Mouse (Mus musculus) neural tube, embryonic 11.5 days (tissue): ENCODE results near the gene Aicda. TPM values are rescaled to one million over a fixed set of nuclear protein-coding genes. Genes with fewer than 3 reads are reported as not detected.
"Not testable (repeated sequence)": the region's sequence is repeated elsewhere in the genome, so short reads cannot be mapped to it uniquely, and the experiment has no call there.

Experiments
- ATAC-seq: fragments of 200-750 bp; cut with Nextera tagmentation; 2 replicates; pipeline ENCODE4 v1.8.0; 2017; ENCODE audit warnings: moderate number of reproducible peaks, mild to moderate bottlenecking, moderate TSS enrichment, moderate library complexity; ENCODE audit not compliant: insufficient read depth, low FRiP score, low TSS enrichment
- DNase-seq: peaks from one replicate; pipeline ENCODE4 v3.0.0-alpha.2; 2015; ENCODE audit warnings: low spot score
- H3K27ac ChIP-seq: fragments of 300-500 bp; sonication (generic); 2 replicates; pipeline ENCODE4 v1.5.1; 2014; ENCODE audit warnings: low read depth, mild to moderate bottlenecking, low read length
- H3K27me3 ChIP-seq: fragments of 300-500 bp; sonication (generic); 2 replicates; pipeline ENCODE4 v1.6.1; 2014; ENCODE audit warnings: mild to moderate bottlenecking, low read length, mixed read lengths; ENCODE audit not compliant: control insufficient read depth, insufficient read depth
- H3K36me3 ChIP-seq: fragments of 300-500 bp; sonication (generic); 2 replicates; pipeline ENCODE4 v1.6.1; 2014; ENCODE audit warnings: mild to moderate bottlenecking, low read length, moderate library complexity, mixed read lengths; ENCODE audit not compliant: control insufficient read depth, insufficient read depth
- H3K4me1 ChIP-seq: fragments of 300-500 bp; sonication (generic); 2 replicates; pipeline ENCODE4 v1.6.1; 2014; ENCODE audit warnings: low read length, mixed read lengths; ENCODE audit not compliant: control insufficient read depth, insufficient read depth
- H3K4me2 ChIP-seq: fragments of 300-500 bp; sonication (generic); 2 replicates; pipeline ENCODE4 v1.6.1; 2014; ENCODE audit warnings: low read depth, mild to moderate bottlenecking, moderate library complexity
- H3K4me3 ChIP-seq: fragments of 300-500 bp; sonication (generic); 2 replicates; pipeline ENCODE4 v1.5.1; 2014; ENCODE audit warnings: low read depth, low read length
- H3K9ac ChIP-seq: fragments of 300-500 bp; sonication (generic); 2 replicates; pipeline ENCODE4 v1.6.1; 2014; ENCODE audit warnings: mild to moderate bottlenecking, low read length
- H3K9me3 ChIP-seq: fragments of 300-500 bp; sonication (generic); 2 replicates; pipeline ENCODE4 v1.6.1; 2016; ENCODE audit warnings: low read length; ENCODE audit not compliant: control insufficient read depth
- WGBS: fragments of 180-500 bp; shearing (Covaris S2); extraction: QIAGEN DNeasy Blood & Tissue Kit; methylation state at CpG from one replicate; pipeline ENCODE4 v1.1.7; 2014; 5-methylcytosine and 5-hydroxymethylcytosine counted together
- polyA plus RNA-seq: library from polyadenylated mRNA; unstranded; fragments of >200 nt; fragmentation: Nextera tagmentation; extraction: Ambion mirVana; gene quantifications from 2 replicates; pipeline ENCODE4 v1.2.1, GENCODE M21; 2014

Aicda gene
- not detected in 2 replicates for polyA plus RNA-seq

GRCm38 (mm10) chr6:122553606-122554005 is at the start of gene Aicda:
Gene Aicda, plus strand, starts transcription at chr6:122553801.
- no peaks in the 10 kb centered on the region for H3K4me1 ChIP-seq
- WGBS, result 56% methylated on average over 9 of the region's 9 CpGs
- no peak within 1 kb of the TSS for H3K4me2 ChIP-seq
- no peaks in the 10 kb centered on the region for H3K27me3 ChIP-seq
- no peak within 1 kb of the TSS for H3K4me3 ChIP-seq
- no peaks in the 10 kb centered on the region for H3K36me3 ChIP-seq
- DNase-seq, result no peak
- H3K27ac ChIP-seq, result no peak within 1 kb of the TSS
- no peak within 1 kb of the TSS for H3K9ac ChIP-seq
- ATAC-seq, result no peak
- H3K9me3 ChIP-seq, result no peaks in the 10 kb centered on the region

GRCm38 (mm10) chr6:122505041-122505440 is 48.6 kb upstream of the Aicda start:
- ATAC-seq (no peak), DNase-seq (no peak)
- WGBS, result 72% methylated on average over 4 of the region's 4 CpGs
- H3K9ac ChIP-seq, result no peak overlapping the region
- no peak overlapping the region for H3K27ac ChIP-seq
- H3K4me2 ChIP-seq, result no peak overlapping the region
- H3K27me3 ChIP-seq, result no peaks in the 10 kb centered on the region
- H3K4me1 ChIP-seq, result no peaks in the 10 kb centered on the region
- no peaks in the 10 kb centered on the region for H3K9me3 ChIP-seq
- H3K36me3 ChIP-seq, result no peaks in the 10 kb centered on the region
- H3K4me3 ChIP-seq, result no peak overlapping the region

- no peaks in the 10 kb centered on the region for H3K9me3 ChIP-seq
- no peak within 1 kb of the TSS for H3K9ac ChIP-seq
- WGBS, result 88% methylated on average over 3 of the region's 3 CpGs
Observed at GRCm38 (mm10) chr6:122505545-122505944, 48.1 kb upstream of the Aicda start, which contains the start of gene Mfap5. Gene Mfap5, plus strand, starts transcription at chr6:122505845.

GRCm38 (mm10) chr6:122508494-122508893 is 45.1 kb upstream of the Aicda start:
- DNase-seq (no peak), ATAC-seq (no peak)
- H3K27ac ChIP-seq, result no peak overlapping the region
- no peak overlapping the region for H3K4me2 ChIP-seq
- no peaks in the 10 kb centered on the region for H3K36me3 ChIP-seq
- H3K9me3 ChIP-seq, result no peaks in the 10 kb centered on the region
- no peaks in the 10 kb centered on the region for H3K4me1 ChIP-seq
- H3K9ac ChIP-seq, result no peak overlapping the region
- WGBS, result 94% methylated on average over 8 of the region's 8 CpGs
- no peak overlapping the region for H3K4me3 ChIP-seq
- H3K27me3 ChIP-seq, result no peaks in the 10 kb centered on the region

More at GRCm38 (mm10) chr6:122505545-122505944, 48.1 kb upstream of the Aicda start, which contains the start of gene Mfap5:
- DNase-seq (no peak), ATAC-seq (no peak)
- Histone ChIP-seq H3K4me2 (no peak within 1 kb of the TSS), H3K27ac (no peak within 1 kb of the TSS), H3K27me3 (no peaks in the 10 kb centered on the region), H3K4me3 (no peak within 1 kb of the TSS), H3K36me3 (no peaks in the 10 kb centered on the region), H3K4me1 (no peaks in the 10 kb centered on the region)

- no peaks in the 10 kb centered on the region for H3K9me3 ChIP-seq
- no peak for DNase-seq
- no peak overlapping the region for H3K27ac ChIP-seq
- no peak for ATAC-seq
- no peaks in the 10 kb centered on the region for H3K36me3 ChIP-seq
- no peak overlapping the region for H3K9ac ChIP-seq
- no peaks in the 10 kb centered on the region for H3K4me1 ChIP-seq
- WGBS, result 75% methylated on average over 12 of the region's 12 CpGs
- H3K27me3 ChIP-seq, result no peaks in the 10 kb centered on the region
- H3K4me2 ChIP-seq, result no peak overlapping the region
- no peak overlapping the region for H3K4me3 ChIP-seq
Observed at GRCm38 (mm10) chr6:122512914-122513878, 40.4 kb upstream of the Aicda start.

- Histone ChIP-seq H3K27ac (no peak overlapping the region), H3K4me3 (no peak overlapping the region), H3K4me1 (no peaks in the 10 kb centered on the region), H3K27me3 (no peaks in the 10 kb centered on the region), H3K9me3 (no peaks in the 10 kb centered on the region), H3K36me3 (no peaks in the 10 kb centered on the region), H3K9ac (no peak overlapping the region), H3K4me2 (no peak overlapping the region)
- WGBS, result 88% methylated on average over 3 of the region's 3 CpGs
- DNase-seq (no peak), ATAC-seq (no peak)
Observed at GRCm38 (mm10) chr6:122514312-122514711, 39.3 kb upstream of the Aicda start.

- H3K9me3 ChIP-seq, H3K4me3 ChIP-seq, DNase-seq, H3K36me3 ChIP-seq, H3K4me1 ChIP-seq, H3K4me2 ChIP-seq, ATAC-seq, H3K9ac ChIP-seq, H3K27me3 ChIP-seq, H3K27ac ChIP-seq: not testable (repeated sequence)
- 95% methylated on average over 2 of the region's 2 CpGs for WGBS
Observed at GRCm38 (mm10) chr6:122515762-122516161, 37.8 kb upstream of the Aicda start.

- 74% methylated on average over 1 of the region's 1 CpGs for WGBS
- ATAC-seq, result no peak
- H3K4me1 ChIP-seq, result no peaks in the 10 kb centered on the region
Observed at GRCm38 (mm10) chr6:122517668-122518067, 35.9 kb upstream of the Aicda start.

GRCm38 (mm10) chr6:122519384-122519783 is 34.2 kb upstream of the Aicda start:
- no peak for ATAC-seq
- H3K4me1 ChIP-seq, result no peaks in the 10 kb centered on the region
- no peak overlapping the region for H3K27ac ChIP-seq
- H3K9me3 ChIP-seq, result no peaks in the 10 kb centered on the region
- no peak overlapping the region for H3K4me2 ChIP-seq
- no peak for DNase-seq
- no peaks in the 10 kb centered on the region for H3K36me3 ChIP-seq
- H3K9ac ChIP-seq, result no peak overlapping the region
- H3K4me3 ChIP-seq, result no peak overlapping the region
- no peaks in the 10 kb centered on the region for H3K27me3 ChIP-seq
- 62% methylated on average over 2 of the region's 2 CpGs for WGBS

More at GRCm38 (mm10) chr6:122517668-122518067, 35.9 kb upstream of the Aicda start:
- H3K4me3 ChIP-seq, result no peak overlapping the region
- H3K4me2 ChIP-seq, result no peak overlapping the region
- no peak overlapping the region for H3K27ac ChIP-seq
- no peak overlapping the region for H3K9ac ChIP-seq
- H3K36me3 ChIP-seq, result no peaks in the 10 kb centered on the region
- no peak for DNase-seq
- no peaks in the 10 kb centered on the region for H3K9me3 ChIP-seq
- no peaks in the 10 kb centered on the region for H3K27me3 ChIP-seq
